Comparison of ENCODE assay signal across 19 mouse cellular contexts in genomic region chr10:78345466-78345865, GRCm38 (mm10). TPM values are rescaled to one million over a fixed set of nuclear protein-coding genes. Genes with fewer than 3 reads are reported as not detected.
DNase-seq lines count a peak whose midpoint lies in the region; ATAC-seq and TF ChIP-seq lines count a peak whose summit lies in the region.
"Had no signal": no experiment of that assay in that cellular context is flagged by ENCODE, and none has a peak within 500 bp of the region (broad histone marks: within the 10 kb centered on the region; RNA-seq: fewer than 3 reads in every experiment).

No protein-coding gene starts in this region.

- 0 out of 2 replicates have a peak, but pooled peaks cover 4% of the 10 kb centered on the region for H3K4me1 ChIP-seq in intestine, postnatal 0 days (replicated peaks; ENCODE audit: control insufficient read depth, insufficient read depth, low read length)
- H3K4me1 ChIP-seq in intestine, embryonic 16.5 days (ENCODE audit: control insufficient read depth, insufficient read depth, low read length), result peaks cover 16% of the 10 kb centered on the region
- H3K4me1 ChIP-seq in megakaryocyte, embryonic 14.5 days, result peaks cover 98% of the 10 kb centered on the region

- WGBS in intestine, postnatal 0 days, result 65% methylated on average over 2 of the region's 2 CpGs
- 82% methylated on average over 2 of the region's 2 CpGs for WGBS in intestine, embryonic 16.5 days

- ATAC-seq in intestine, postnatal 0 days, result no peak
- no peak for ATAC-seq in intestine, embryonic 16.5 days
- no peak for ATAC-seq in megakaryocyte, adult 5-6 weeks (ENCODE audit: poor library complexity, severe bottlenecking)
- ATAC-seq: forebrain, embryonic 14.5 days had no signal

- H3K36me3 ChIP-seq in intestine, postnatal 0 days (ENCODE audit: control insufficient read depth, insufficient read depth), result peaks cover 17% of the 10 kb centered on the region
- H3K36me3 ChIP-seq in intestine, embryonic 16.5 days (ENCODE audit: control insufficient read depth, insufficient read depth, low read length), result no peaks in the 10 kb centered on the region
- peaks cover 90% of the 10 kb centered on the region for H3K36me3 ChIP-seq in megakaryocyte, embryonic 14.5 days (replicated peaks; ENCODE audit: low read length)

- H3K9ac ChIP-seq in intestine, postnatal 0 days (ENCODE audit: low read depth, low read length), result no peak overlapping the region
- no peak overlapping the region for H3K9ac ChIP-seq in intestine, embryonic 16.5 days (ENCODE audit: low read depth, low read length)
- H3K9ac ChIP-seq: embryonic facial prominence, embryonic 15.5 days; heart, embryonic 12.5 days had no signal

- H3K27ac ChIP-seq in intestine, postnatal 0 days (ENCODE audit: low read depth, low read length), result peak overlapping the region; percentile 15; the same call in 1 of the 2 replicates
- no peak overlapping the region for H3K27ac ChIP-seq in intestine, embryonic 16.5 days (ENCODE audit: low read length)
- H3K27ac ChIP-seq: embryonic facial prominence, embryonic 15.5 days; forebrain, embryonic 10.5 days; gastrocnemius, adult 2 months had no signal

- no peak overlapping the region for H3K4me3 ChIP-seq in intestine, postnatal 0 days (ENCODE audit: low read depth, low read length)
- H3K4me3 ChIP-seq in intestine, embryonic 16.5 days (ENCODE audit: low read length), result no peak overlapping the region
- peak overlapping the region; percentile 78 for H3K4me3 ChIP-seq in megakaryocyte, embryonic 14.5 days (replicated peaks)
- H3K4me3 ChIP-seq: embryonic facial prominence, embryonic 15.5 days; erythroblast, embryonic 14.5 days; forebrain, embryonic 10.5 days; gastrocnemius, adult 2 months; heart, embryonic 12.5 days had no signal

- no peak overlapping the region for H3K4me2 ChIP-seq in intestine, postnatal 0 days (replicated peaks; ENCODE audit: low read depth)
- H3K4me2 ChIP-seq in intestine, embryonic 16.5 days (ENCODE audit: low read depth, low read length), result no peak overlapping the region
- H3K4me2 ChIP-seq: embryonic facial prominence, embryonic 15.5 days; heart, embryonic 12.5 days had no signal

- no peaks in the 10 kb centered on the region for H3K27me3 ChIP-seq in intestine, postnatal 0 days (replicated peaks; ENCODE audit: control insufficient read depth, insufficient read depth, low read length)
- H3K27me3 ChIP-seq in intestine, embryonic 16.5 days (replicated peaks; ENCODE audit: control insufficient read depth, insufficient read depth, low read length), result no peaks in the 10 kb centered on the region
- H3K27me3 ChIP-seq in megakaryocyte, embryonic 14.5 days (replicated peaks), result peaks cover 5% of the 10 kb centered on the region
- H3K27me3 ChIP-seq: embryonic facial prominence, embryonic 15.5 days; heart, embryonic 12.5 days had no signal

- H3K9me3 ChIP-seq in intestine, postnatal 0 days (ENCODE audit: control insufficient read depth), result no peaks in the 10 kb centered on the region
- H3K9me3 ChIP-seq in intestine, embryonic 16.5 days (ENCODE audit: control insufficient read depth, low read length), result no peaks in the 10 kb centered on the region
- H3K9me3 ChIP-seq in megakaryocyte, embryonic 14.5 days, result no peaks in the 10 kb centered on the region
- H3K9me3 ChIP-seq: embryonic facial prominence, embryonic 15.5 days; forebrain, embryonic 10.5 days; heart, embryonic 12.5 days had no signal

- DNase-seq in kidney, adult 9 months, result peak; percentile 70
- no peak for DNase-seq in kidney, postnatal 14 days
- DNase-seq in heart, postnatal 4 days, result no peak
- DNase-seq: adrenal gland, adult 8-10 months; adrenal gland, postnatal 36 days; cerebellum, adult 8-10 months; cerebellum, postnatal 14 days; embryo, embryonic 11 days; gastrocnemius, adult 2 months; gastrocnemius, postnatal 25 days had no signal

- no peak for TF ChIP-seq CTCF in intestine, postnatal 0 days (IDR thresholded peaks at IDR 0.05; ENCODE audit: low read depth)

RNA-seq across cellular contexts. Expression of gene Agpat3, which starts 6.8 kb away (rescaled TPM):
- 277 and 284 TPM in 2 replicates for polyA plus RNA-seq in intestine, postnatal 0 days (2015; fragmentation: Nextera tagmentation; extraction: Ambion mirVana)
- 30.0 and 42.5 TPM in 2 replicates for polyA plus RNA-seq in intestine, embryonic 16.5 days (2015; fragmentation: Nextera tagmentation; extraction: Ambion mirVana)
- polyA plus RNA-seq in megakaryocyte, embryonic 14.5 days (2012; ENCODE audit: insufficient read depth, low replicate concordance), result 205 and 237 TPM in 2 replicates
- 1.8 and 2.4 TPM in 2 replicates for total RNA-seq in megakaryocyte, adult 5-6 weeks (2015)
- 2.8 and 5.2 TPM in 2 replicates for total RNA-seq in megakaryocyte, adult 5-6 weeks (2017)
- total RNA-seq in heart, postnatal 4 days (2021), result 100 to 1,000 TPM; 242 to 263 TPM
